Mouse (Mus musculus): ENCODE measurements around the gene Hsd17b6.

GRCm38 (mm10) chr10:127951390-127951789 lies 56.0 kb downstream of the Hsd17b6 start:
- TF ChIP-seq GATA1 (IDR thresholded peaks at IDR 0.05; ENCODE audit: low read length) = no peak
- TF ChIP-seq TAL1 (IDR thresholded peaks at IDR 0.05; ENCODE audit: low read length) = no peak

All from erythroblast, embryonic 14.5 days (primary cell).